Mouse (Mus musculus): ENCODE results near the gene Osgin1.

DNA sequence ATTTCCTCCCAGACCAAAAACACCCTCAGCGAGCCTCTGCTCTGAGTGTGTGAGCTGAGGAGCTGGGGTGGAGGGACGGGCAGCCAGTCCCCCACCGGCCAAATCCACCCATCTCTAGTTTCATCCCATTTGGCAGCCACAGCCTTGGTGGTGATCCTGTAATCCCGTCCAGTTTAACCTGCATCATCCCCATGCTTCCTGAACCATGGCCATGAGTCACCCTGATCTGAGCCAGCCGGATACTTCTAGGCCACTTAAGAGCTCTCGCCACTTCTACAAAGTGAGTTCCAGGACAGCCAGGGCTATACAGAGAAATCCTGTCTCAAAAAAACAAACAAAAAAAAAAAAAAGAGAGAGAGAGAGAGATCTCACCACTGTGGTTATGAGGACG is 5.6 kb upstream of the Osgin1 start:
- TF ChIP-seq CTCF (IDR thresholded peaks at IDR 0.05; ENCODE audit: low read depth), result no peak
- no peak for TF ChIP-seq EP300 (IDR thresholded peaks at IDR 0.05; ENCODE audit: low read depth)

Measured in liver, embryonic 14.5 days (tissue).